Mouse (Mus musculus): Measurements from ENCODE around the gene Slc25a25.

DNA sequence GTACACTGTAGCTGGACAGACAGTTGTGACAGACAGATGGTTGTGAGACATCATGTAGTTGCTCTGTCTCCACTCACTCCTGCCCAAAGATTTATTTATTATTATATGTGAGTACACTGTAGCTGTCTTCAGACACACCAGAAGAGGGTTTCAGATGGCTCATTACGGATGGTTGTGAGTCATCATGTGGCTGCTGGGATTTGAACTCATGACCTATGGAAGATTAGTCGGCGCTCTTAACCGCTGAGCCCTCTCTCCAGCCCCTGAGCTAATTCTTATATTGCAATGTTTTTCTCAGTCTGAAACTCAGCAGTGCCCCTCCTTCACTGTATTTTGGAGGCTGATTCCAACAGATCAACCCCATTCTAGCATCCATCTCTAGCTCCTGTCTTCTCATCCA, 34.5 kb upstream of the Slc25a25 start:
- no peak for TF ChIP-seq POLR2A (IDR thresholded peaks at IDR 0.05; ENCODE audit: low read depth, low read length)
- no peak for TF ChIP-seq CTCF (IDR thresholded peaks at IDR 0.05; ENCODE audit: extremely low read depth, insufficient read depth, insufficient read length, insufficient replicate concordance)

Data from spleen, adult 2 months (tissue).